Mouse (Mus musculus) liver, embryonic 15.5 days (tissue): ENCODE results near the gene Tbc1d5. TPM values are rescaled to one million over a fixed set of nuclear protein-coding genes. Genes with fewer than 3 reads are reported as not detected.
A peak's percentile ranks its signal among the peaks of the same experiment; 100 is the strongest.

Experiments used
- ATAC-seq: fragments of 200-750 bp; cut with Nextera tagmentation; 2 replicates; pipeline ENCODE4 v1.8.0; 2017; ENCODE audit warnings: moderate number of reproducible peaks, mild to moderate bottlenecking, moderate library complexity; ENCODE audit not compliant: insufficient read depth
- H3K27ac ChIP-seq: fragments of 300-500 bp; sonication (generic); replicated peaks from 2 replicates; pipeline ENCODE4 v1.5.1; 2015; ENCODE audit warnings: mild to moderate bottlenecking, inconsistent platforms
- H3K27me3 ChIP-seq: fragments of 300-500 bp; sonication (generic); 2 replicates; pipeline ENCODE4 v1.6.1; 2015; ENCODE audit warnings: mild to moderate bottlenecking, inconsistent platforms
- H3K36me3 ChIP-seq: fragments of 300-500 bp; sonication (generic); replicated peaks from 2 replicates; pipeline ENCODE4 v1.6.1; 2015; ENCODE audit warnings: moderate library complexity, mild to moderate bottlenecking, inconsistent platforms
- H3K4me1 ChIP-seq: fragments of 300-500 bp; sonication (generic); replicated peaks from 2 replicates; pipeline ENCODE4 v1.6.1; 2015; ENCODE audit warnings: inconsistent platforms
- H3K4me2 ChIP-seq: fragments of 300-500 bp; sonication (generic); 2 replicates; pipeline ENCODE4 v1.6.1; 2015; ENCODE audit warnings: moderate library complexity, mild to moderate bottlenecking, inconsistent platforms
- H3K4me3 ChIP-seq: fragments of 300-500 bp; sonication (generic); replicated peaks from 2 replicates; pipeline ENCODE4 v1.5.1; 2015; ENCODE audit warnings: mild to moderate bottlenecking, inconsistent platforms
- H3K9ac ChIP-seq: fragments of 300-500 bp; sonication (generic); 2 replicates; pipeline ENCODE4 v1.6.1; 2015; ENCODE audit warnings: moderate library complexity, mild to moderate bottlenecking, inconsistent platforms
- H3K9me3 ChIP-seq: fragments of 300-500 bp; sonication (generic); replicated peaks from 2 replicates; pipeline ENCODE4 v1.6.1; 2016; ENCODE audit warnings: inconsistent platforms
- WGBS: fragments of 180-500 bp; shearing (Covaris S2); methylation state at CpG from one replicate; pipeline ENCODE4 v1.1.7; 2015; ENCODE audit warnings: mixed read lengths; ENCODE audit not compliant: insufficient replicate concordance; 5-methylcytosine and 5-hydroxymethylcytosine counted together
- polyA plus RNA-seq: library from polyadenylated mRNA; unstranded; fragments of >200 nt; fragmentation: Nextera tagmentation; extraction: Ambion mirVana; gene quantifications from 2 replicates; pipeline ENCODE4 v1.2.1, GENCODE M21; 2015

The Tbc1d5 gene
- polyA plus RNA-seq, 1 experiment from 2014 or later: 3.3 TPM

DNA sequence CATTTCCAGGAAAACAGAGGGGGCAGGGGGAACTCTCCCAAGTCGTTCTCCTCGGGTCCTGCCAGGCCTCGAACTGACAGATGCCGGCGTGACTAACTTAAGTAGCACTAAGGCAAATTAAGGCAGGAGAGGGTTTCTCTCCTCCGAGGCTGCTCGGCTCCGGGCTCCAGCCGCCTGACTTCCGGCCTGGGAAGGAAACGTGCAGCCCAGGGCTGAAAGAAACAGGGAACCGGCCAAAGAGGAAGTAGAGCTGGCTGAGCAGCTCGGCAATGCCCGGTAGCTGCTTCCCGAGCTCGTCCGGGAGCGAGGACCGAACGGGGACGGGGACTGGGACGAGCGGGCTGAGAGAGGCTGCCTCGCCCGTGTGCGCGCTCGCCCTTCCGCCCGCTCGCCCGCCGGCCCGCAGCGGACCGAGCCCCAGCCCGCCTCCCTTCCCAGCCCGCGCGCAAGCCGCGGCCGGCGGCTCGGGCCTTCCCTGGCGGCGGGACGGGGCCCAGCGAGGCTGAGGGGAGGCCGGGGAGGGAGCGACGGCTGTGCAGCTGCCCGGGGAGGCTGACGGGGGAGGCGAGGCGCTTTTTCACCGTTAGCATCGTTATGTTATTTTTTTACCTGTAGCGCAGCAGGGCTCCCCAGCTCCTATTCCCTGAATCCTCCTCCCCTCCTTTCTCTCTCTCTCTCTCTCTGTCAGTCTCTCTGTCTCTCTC, 509 bp downstream of the Tbc1d5 start:
- Histone ChIP-seq H3K27ac (peak overlapping the region; percentile 94), H3K36me3 (no peaks in the 10 kb centered on the region), H3K9me3 (no peaks in the 10 kb centered on the region), H3K27me3 (no peaks in the 10 kb centered on the region), H3K4me2 (peak overlapping the region; percentile 90), H3K4me3 (peak overlapping the region; percentile 85), H3K9ac (peak overlapping the region; percentile 87), H3K4me1 (peaks cover 16% of the 10 kb centered on the region)
- under 1% methylated on average over 56 of the region's 59 CpGs for WGBS
- peak; percentile 80 for ATAC-seq

DNA sequence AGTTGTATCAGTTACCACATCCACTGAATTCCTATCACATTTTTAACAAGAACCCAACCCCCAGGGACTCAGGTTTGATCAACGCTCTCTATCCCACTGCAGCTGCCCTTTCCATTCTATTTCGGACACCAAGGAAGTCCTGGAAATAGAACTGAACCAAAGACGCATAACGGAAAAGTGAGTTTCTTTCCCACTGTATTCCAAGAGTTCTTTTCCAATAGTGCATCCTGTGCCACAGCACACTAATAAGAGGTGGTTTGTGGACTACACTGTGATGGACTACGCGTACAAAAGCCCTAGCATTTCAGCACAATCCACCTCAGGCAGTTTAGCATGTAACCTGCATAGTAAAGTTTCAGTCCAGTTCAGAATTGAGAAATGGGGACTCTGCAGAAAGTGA, 1.2 kb downstream of the Tbc1d5 start:
- Histone ChIP-seq H3K4me1 (peaks cover 16% of the 10 kb centered on the region), H3K9ac (peak overlapping the region; percentile 87), H3K4me2 (peak overlapping the region; percentile 90), H3K36me3 (no peaks in the 10 kb centered on the region), H3K4me3 (peak overlapping the region; percentile 85), H3K27me3 (no peaks in the 10 kb centered on the region), H3K27ac (peak overlapping the region; percentile 94), H3K9me3 (no peaks in the 10 kb centered on the region)
- ATAC-seq: no peak
- WGBS: 31% methylated on average over 6 of the region's 6 CpGs

GRCm38 (mm10) chr17:51172332-51172731, 6.8 kb downstream of the Tbc1d5 start:
- Histone ChIP-seq H3K4me2 (no peak overlapping the region), H3K27ac (no peak overlapping the region), H3K27me3 (no peaks in the 10 kb centered on the region), H3K36me3 (no peaks in the 10 kb centered on the region), H3K4me3 (no peak overlapping the region), H3K9me3 (no peaks in the 10 kb centered on the region), H3K9ac (no peak overlapping the region), H3K4me1 (peaks cover 1% of the 10 kb centered on the region)
- 74% methylated on average over 1 of the region's 1 CpGs for WGBS
- no peak for ATAC-seq

- Histone ChIP-seq H3K27ac (no peak overlapping the region), H3K4me3 (no peak overlapping the region)
- 70% methylated on average over 3 of the region's 3 CpGs for WGBS
These were observed 7.6 kb downstream of the Tbc1d5 start for GRCm38 (mm10) chr17:51171504-51171903.

GRCm38 (mm10) chr17:51169911-51170310, 9.2 kb downstream of the Tbc1d5 start:
- H3K36me3 ChIP-seq: no peaks in the 10 kb centered on the region
- H3K4me3 ChIP-seq: no peak overlapping the region
- no peak for ATAC-seq
- no peak overlapping the region for H3K4me2 ChIP-seq
- no peak overlapping the region for H3K9ac ChIP-seq
- H3K4me1 ChIP-seq: no peaks in the 10 kb centered on the region
- 59% methylated on average over 4 of the region's 4 CpGs for WGBS
- no peaks in the 10 kb centered on the region for H3K9me3 ChIP-seq
- H3K27ac ChIP-seq: no peak overlapping the region
- H3K27me3 ChIP-seq: no peaks in the 10 kb centered on the region

More at GRCm38 (mm10) chr17:51171504-51171903, 7.6 kb downstream of the Tbc1d5 start:
- no peak for ATAC-seq
- H3K27me3 ChIP-seq: no peaks in the 10 kb centered on the region
- H3K4me2 ChIP-seq: no peak overlapping the region
- no peaks in the 10 kb centered on the region; the same call in 1 of the 2 replicates for H3K4me1 ChIP-seq
- no peak overlapping the region for H3K9ac ChIP-seq
- H3K9me3 ChIP-seq: no peaks in the 10 kb centered on the region
- H3K36me3 ChIP-seq: no peaks in the 10 kb centered on the region

- no peak overlapping the region for H3K4me2 ChIP-seq
- 0 out of 2 replicates have a peak, but pooled peaks cover 5% of the 10 kb centered on the region for H3K4me1 ChIP-seq
- no peak for ATAC-seq
- H3K36me3 ChIP-seq: no peaks in the 10 kb centered on the region
- no peaks in the 10 kb centered on the region for H3K27me3 ChIP-seq
- H3K27ac ChIP-seq: no peak overlapping the region
- H3K9me3 ChIP-seq: no peaks in the 10 kb centered on the region
- H3K9ac ChIP-seq: no peak overlapping the region
- H3K4me3 ChIP-seq: no peak overlapping the region
These were observed 16.8 kb downstream of the Tbc1d5 start for GRCm38 (mm10) chr17:51162366-51162765.

DNA sequence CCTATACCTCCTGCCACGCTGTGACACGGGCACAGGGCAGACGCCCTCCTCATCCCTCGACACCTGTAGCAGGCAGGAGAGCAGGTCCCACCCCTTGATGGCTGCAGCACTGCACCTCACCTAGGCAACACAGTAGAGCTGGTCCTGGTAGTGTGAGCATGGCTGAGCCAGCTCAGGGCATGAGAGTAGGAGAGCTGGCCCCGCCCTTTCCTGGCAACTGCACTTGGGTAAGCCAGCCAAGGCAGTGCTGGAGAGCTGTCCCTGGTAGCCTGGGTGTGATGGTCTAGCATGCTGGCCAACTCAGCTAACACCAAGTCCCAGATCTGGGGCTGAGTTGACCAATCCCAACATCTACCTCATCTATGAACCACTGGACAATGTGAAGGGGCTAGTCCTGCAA, 19.9 kb downstream of the Tbc1d5 start:
- Histone ChIP-seq H3K27me3 (no peaks in the 10 kb centered on the region), H3K4me2 (no peak overlapping the region), H3K9me3 (no peaks in the 10 kb centered on the region), H3K4me1 (0 out of 2 replicates have a peak, but pooled peaks cover 5% of the 10 kb centered on the region), H3K9ac (no peak overlapping the region), H3K36me3 (no peaks in the 10 kb centered on the region), H3K27ac (no peak overlapping the region), H3K4me3 (no peak overlapping the region)
- 84% methylated on average over 5 of the region's 5 CpGs for WGBS
- no peak for ATAC-seq

DNA sequence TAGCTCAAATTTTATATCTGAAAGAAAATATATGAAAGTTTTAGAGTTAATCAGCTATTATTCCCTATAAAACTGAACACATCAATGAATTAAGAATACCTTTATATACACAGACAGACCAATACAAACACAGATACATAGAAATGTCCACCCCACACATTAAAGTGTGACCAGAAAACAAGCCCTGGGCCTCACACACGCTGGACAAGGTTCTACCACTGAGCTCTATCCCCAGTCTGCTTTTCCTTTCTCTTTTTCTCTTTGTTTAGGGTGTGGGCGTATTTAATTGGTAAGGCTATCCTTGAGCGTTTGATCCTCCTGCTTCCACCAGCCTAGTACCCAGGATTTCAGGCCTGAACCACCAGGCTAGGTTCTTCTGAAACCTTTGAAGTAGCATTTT, 28.2 kb downstream of the Tbc1d5 start:
- no peaks in the 10 kb centered on the region for H3K9me3 ChIP-seq
- no peaks in the 10 kb centered on the region for H3K36me3 ChIP-seq
- H3K4me3 ChIP-seq: no peak overlapping the region
- H3K9ac ChIP-seq: no peak overlapping the region
- WGBS: 67% methylated on average over 3 of the region's 3 CpGs
- no peaks in the 10 kb centered on the region for H3K27me3 ChIP-seq
- no peak overlapping the region for H3K27ac ChIP-seq
- no peak overlapping the region for H3K4me2 ChIP-seq
- H3K4me1 ChIP-seq: no peaks in the 10 kb centered on the region
- ATAC-seq: no peak

DNA sequence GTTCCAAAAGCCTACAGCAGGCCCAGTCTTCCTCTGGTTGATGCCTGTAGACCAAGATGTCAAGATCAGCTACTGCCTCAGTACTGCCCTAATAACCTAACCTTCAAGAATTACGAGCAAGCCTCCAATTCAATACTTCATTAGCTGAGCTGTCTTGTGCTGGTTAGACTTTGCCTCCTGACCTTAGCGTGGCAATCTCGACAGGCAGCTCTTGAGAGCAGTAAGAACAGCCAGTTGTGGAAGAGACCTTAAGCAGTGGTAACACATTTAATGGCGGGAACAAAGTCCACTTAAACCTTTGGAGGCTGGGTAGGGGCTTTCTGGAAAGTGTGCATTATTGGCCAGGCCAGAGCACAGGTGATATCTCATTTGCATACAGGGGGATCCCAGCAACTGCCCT, 34.2 kb downstream of the Tbc1d5 start:
- ATAC-seq: no peak
- no peak overlapping the region for H3K4me3 ChIP-seq
- no peak overlapping the region for H3K9ac ChIP-seq
- no peaks in the 10 kb centered on the region for H3K4me1 ChIP-seq
- H3K27ac ChIP-seq: no peak overlapping the region
- no peaks in the 10 kb centered on the region for H3K36me3 ChIP-seq
- no peaks in the 10 kb centered on the region for H3K9me3 ChIP-seq
- 75% methylated on average over 4 of the region's 4 CpGs for WGBS
- H3K4me2 ChIP-seq: no peak overlapping the region
- no peaks in the 10 kb centered on the region for H3K27me3 ChIP-seq

DNA sequence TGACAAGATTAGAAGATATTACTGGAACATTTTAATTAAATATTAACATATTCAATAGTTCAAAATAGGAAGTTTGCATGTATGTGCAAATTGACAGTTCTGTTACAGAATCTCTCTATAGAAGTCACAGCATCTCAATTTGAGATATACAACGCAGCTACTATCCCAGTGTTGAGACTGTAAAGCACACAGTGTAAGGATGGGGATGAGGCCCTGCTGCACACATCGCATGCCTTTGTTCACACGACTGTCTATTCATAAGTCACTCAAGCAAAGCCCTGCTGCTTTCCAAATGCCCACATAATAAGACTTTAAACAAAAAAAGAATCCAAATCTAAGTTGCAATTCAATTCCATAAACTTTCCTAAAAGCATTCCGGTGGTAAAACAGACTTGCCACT, 37.1 kb downstream of the Tbc1d5 start:
- Histone ChIP-seq H3K36me3 (no peaks in the 10 kb centered on the region), H3K4me2 (no peak overlapping the region), H3K27ac (no peak overlapping the region), H3K4me3 (no peak overlapping the region), H3K4me1 (no peaks in the 10 kb centered on the region), H3K27me3 (no peaks in the 10 kb centered on the region), H3K9me3 (no peaks in the 10 kb centered on the region), H3K9ac (no peak overlapping the region)
- ATAC-seq: no peak
- WGBS: 83% methylated on average over 4 of the region's 4 CpGs

DNA sequence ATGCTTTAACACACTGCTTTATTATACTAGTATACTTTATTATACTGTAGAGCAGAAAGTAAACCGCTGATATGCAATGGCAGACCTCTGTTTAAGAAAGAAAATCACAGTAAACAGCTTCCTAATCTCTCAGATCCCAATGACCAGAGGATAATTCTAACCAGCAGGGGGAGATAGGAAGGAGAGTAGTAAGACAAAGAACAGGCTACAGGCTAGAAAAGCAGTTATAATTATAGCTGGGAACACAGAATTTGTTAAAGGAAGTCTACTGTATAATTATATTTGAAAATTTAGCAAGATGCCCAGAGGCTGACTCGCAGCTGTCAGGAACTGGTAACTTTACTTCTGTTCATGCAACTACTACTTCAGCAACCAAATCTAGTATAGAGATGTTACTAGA, 68.0 kb downstream of the Tbc1d5 start:
- WGBS: 64% methylated on average over 2 of the region's 2 CpGs
- no peak for ATAC-seq
- H3K9ac ChIP-seq: no peak overlapping the region
- H3K27me3 ChIP-seq: no peaks in the 10 kb centered on the region
- H3K4me1 ChIP-seq: no peaks in the 10 kb centered on the region
- H3K36me3 ChIP-seq: no peaks in the 10 kb centered on the region; the same call in 1 of the 2 replicates
- H3K9me3 ChIP-seq: no peaks in the 10 kb centered on the region
- H3K4me3 ChIP-seq: no peak overlapping the region
- no peak overlapping the region for H3K27ac ChIP-seq
- no peak overlapping the region for H3K4me2 ChIP-seq

GRCm38 (mm10) chr17:51104294-51104693, 74.9 kb downstream of the Tbc1d5 start:
- 48% methylated on average over 1 of the region's 1 CpGs for WGBS
- Histone ChIP-seq H3K4me2 (no peak overlapping the region), H3K27ac (no peak overlapping the region), H3K27me3 (no peaks in the 10 kb centered on the region), H3K9me3 (no peaks in the 10 kb centered on the region), H3K36me3 (no peaks in the 10 kb centered on the region; the same call in 1 of the 2 replicates), H3K4me1 (no peaks in the 10 kb centered on the region), H3K9ac (no peak overlapping the region), H3K4me3 (no peak overlapping the region)
- no peak for ATAC-seq
